Mouse (Mus musculus) ES-E14 (cell line): Measurements from ENCODE around the gene Efna5. TPM values are rescaled to one million over a fixed set of nuclear protein-coding genes. Genes with fewer than 3 reads are reported as not detected.

ENCODE experiments used
- DNase-seq: peaks from one replicate; pipeline ENCODE4 v3.0.0-alpha.2; 2013; ENCODE audit warnings: low read depth, low spot score
- H3K27ac ChIP-seq: 2 replicates; pipeline ENCODE4 v1.5.1; 2012; ENCODE audit warnings: low read depth, mild to moderate bottlenecking, low read length, moderate library complexity, mixed read lengths; ENCODE audit not compliant: poor library complexity, insufficient read depth, severe bottlenecking
- H3K36me3 ChIP-seq: 2 replicates; pipeline ENCODE4 v1.6.1; 2012; ENCODE audit warnings: mild to moderate bottlenecking, low read length, moderate library complexity, mixed read lengths; ENCODE audit not compliant: control insufficient read depth, poor library complexity, insufficient read depth, severe bottlenecking
- H3K4me1 ChIP-seq, 2 experiments: fragments of 150-350 bp in 1 of 2; sonication (generic) in 1 of 2; 2 replicates each; pipeline ENCODE4 v1.6.1; 2012; ENCODE audit warnings: low read length in 2 of 2, mild to moderate bottlenecking in 1 of 2, mixed read lengths in 1 of 2; ENCODE audit not compliant: control insufficient read depth in 2 of 2, insufficient read depth in 2 of 2, poor library complexity in 1 of 2
- H3K4me3 ChIP-seq, 2 experiments: fragments of 150-350 bp in 1 of 2; sonication (generic) in 1 of 2; 2 replicates each; pipeline ENCODE4 v1.5.1; 2012; ENCODE audit warnings: low read length in 2 of 2, low read depth in 1 of 2, mild to moderate bottlenecking in 1 of 2, mixed read lengths in 1 of 2; ENCODE audit not compliant: insufficient read depth in 1 of 2, poor library complexity in 1 of 2, severe bottlenecking in 1 of 2
- H3K9ac ChIP-seq: 2 replicates; pipeline ENCODE4 v1.6.1; 2012; ENCODE audit warnings: low read depth, mild to moderate bottlenecking, low read length, mixed read lengths; ENCODE audit not compliant: poor library complexity, insufficient read depth, severe bottlenecking
- H3K9me3 ChIP-seq: fragments of 150-350 bp; sonication (generic); 2 replicates; pipeline ENCODE4 v1.6.1; 2012; ENCODE audit warnings: low read depth, mild to moderate bottlenecking, low read length; ENCODE audit not compliant: control insufficient read depth, insufficient read depth
- CHD2 ChIP-seq: IDR thresholded peaks from 2 replicates; pipeline ENCODE4 v1.6.1; 2014; ENCODE audit warnings: mild to moderate bottlenecking, low read depth, low read length, inconsistent platforms
- HCFC1 ChIP-seq: IDR thresholded peaks from 2 replicates; pipeline ENCODE4 v1.6.1; 2012; ENCODE audit warnings: low read length, inconsistent platforms, borderline replicate concordance; ENCODE audit not compliant: insufficient read depth
- MAFK ChIP-seq: IDR thresholded peaks from 2 replicates; pipeline ENCODE4 v1.6.1; 2014; ENCODE audit warnings: mild to moderate bottlenecking, low read depth, low read length, inconsistent platforms; ENCODE audit not compliant: insufficient read depth
- ZC3H11A ChIP-seq: IDR thresholded peaks from 2 replicates; pipeline ENCODE4 v1.6.1; 2012; ENCODE audit warnings: low read depth, mild to moderate bottlenecking, inconsistent platforms, low read length, borderline replicate concordance
- ZNF384 ChIP-seq: IDR thresholded peaks from 2 replicates; pipeline ENCODE4 v1.6.1; 2012; ENCODE audit warnings: low read depth, low read length, inconsistent platforms
- in situ Hi-C, 2 experiments: fragments of 600-800 bp; cut with MboI; formaldehyde crosslinking; loops; one replicate each; pipeline ENCODE4 v1.15.1; 2025; ENCODE audit warnings: low sequenced_read_pairs in 2 of 2, inconsistent platforms in 1 of 2; ENCODE audit not compliant: unreplicated experiment in 2 of 2
- total RNA-seq: library from RNA; depleted of rRNA; stranded (reverse); fragments of 300-350 nt; gene quantifications from 2 replicates; pipeline ENCODE4 v1.2.3, GENCODE M21; 2012

The Efna5 gene
- total RNA-seq, 1 experiment = 3.8 TPM

DNA sequence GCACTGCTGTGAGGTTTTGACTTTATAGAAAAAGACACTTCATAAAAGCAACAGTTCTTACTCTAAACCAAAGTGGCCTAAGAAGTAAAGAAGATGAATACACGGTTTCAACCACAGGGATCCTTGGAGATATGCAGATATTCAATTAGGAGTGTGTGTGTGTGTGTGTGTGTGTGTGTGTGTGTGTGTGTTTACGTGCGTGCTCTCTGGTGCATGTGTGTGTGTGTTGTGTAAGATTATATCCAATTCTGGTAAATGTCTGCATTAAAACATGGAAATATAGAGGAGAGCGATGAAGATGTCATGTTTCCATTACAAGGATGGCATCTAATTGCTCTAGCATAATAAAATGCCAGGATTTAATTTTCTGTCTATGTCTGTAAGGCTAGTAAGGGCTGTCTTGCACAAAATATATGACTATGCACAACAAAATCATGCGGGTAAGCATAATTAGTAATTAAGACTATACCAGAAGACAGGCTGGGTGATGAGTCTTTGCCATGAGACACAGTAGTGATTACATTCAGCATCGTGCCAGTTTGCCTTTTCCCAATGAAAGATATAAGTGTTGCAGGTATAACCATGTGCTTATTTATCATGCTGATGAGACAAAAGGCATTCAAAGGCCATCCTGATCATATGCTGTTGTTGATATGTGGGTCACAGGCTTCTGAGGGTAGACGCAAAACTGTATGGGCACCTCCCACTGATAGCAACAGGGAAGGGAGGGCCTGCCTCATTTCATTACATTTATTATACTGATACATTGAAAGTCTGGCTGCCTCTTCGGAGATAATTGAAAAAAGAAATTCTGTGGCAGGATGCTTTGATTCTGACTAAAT is 256.1 kb downstream of the Efna5 start:
- H3K9ac ChIP-seq = no peak overlapping the region
- H3K36me3 ChIP-seq = no peaks in the 10 kb centered on the region
- TF ChIP-seq CHD2 (no peak), ZC3H11A (no peak), ZNF384 (no peak), HCFC1 (no peak), MAFK (no peak)
- no peak overlapping the region for H3K4me3 ChIP-seq
- H3K4me1 ChIP-seq = no peaks in the 10 kb centered on the region
- no peaks in the 10 kb centered on the region for H3K9me3 ChIP-seq
- no peak overlapping the region for H3K27ac ChIP-seq
- in situ Hi-C loops = no loop called here
- DNase-seq = no peak

DNA sequence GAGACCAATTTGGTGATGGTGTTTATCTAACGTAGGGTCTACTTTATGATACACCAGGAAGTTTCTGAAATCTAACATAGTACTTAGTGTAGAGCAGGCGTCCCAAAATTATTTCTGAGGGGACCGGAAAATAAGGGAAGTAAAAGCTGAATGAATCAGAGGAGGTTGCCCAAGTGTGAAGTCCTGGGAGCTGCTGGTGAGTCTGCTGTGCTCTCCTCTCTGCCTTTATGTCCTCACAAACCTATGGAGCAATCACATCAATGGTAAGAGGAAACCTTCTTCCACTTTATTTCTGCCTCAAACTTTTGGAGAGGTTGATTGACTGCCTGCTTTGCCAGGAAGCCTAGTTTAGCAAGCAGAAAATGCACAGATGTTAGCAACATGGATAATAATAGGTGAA is 257.9 kb downstream of the Efna5 start:
- no peak overlapping the region for H3K27ac ChIP-seq
- no peak for TF ChIP-seq HCFC1
- TF ChIP-seq ZNF384 = no peak
- TF ChIP-seq ZC3H11A = no peak
- no peak for TF ChIP-seq CHD2
- no peak for TF ChIP-seq MAFK
- no peak overlapping the region for H3K9ac ChIP-seq
- no peak for DNase-seq
- no peaks in the 10 kb centered on the region for H3K9me3 ChIP-seq
- H3K4me1 ChIP-seq = no peaks in the 10 kb centered on the region
- no peaks in the 10 kb centered on the region for H3K36me3 ChIP-seq
- no peak overlapping the region for H3K4me3 ChIP-seq
- in situ Hi-C loops = no loop called here

DNA sequence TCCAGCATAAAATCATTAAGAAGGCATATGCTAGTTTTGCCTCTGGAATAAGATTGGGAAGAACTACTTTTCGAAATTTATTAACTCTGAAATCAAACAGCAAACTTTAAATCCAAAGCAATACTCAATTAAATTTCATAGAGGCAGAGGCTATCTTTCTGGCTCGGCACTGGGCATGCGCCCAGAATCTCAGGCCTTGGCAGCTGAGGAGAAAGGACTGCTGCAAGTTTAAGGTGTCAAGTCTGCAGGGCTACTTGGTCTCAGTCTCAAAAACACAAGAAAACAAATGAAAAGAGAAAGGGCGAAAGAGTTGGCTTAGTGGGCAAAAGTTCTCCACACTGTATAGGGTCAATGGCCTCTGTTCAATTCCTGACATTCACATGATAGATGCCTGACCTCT is 258.6 kb downstream of the Efna5 start:
- no peaks in the 10 kb centered on the region for H3K9me3 ChIP-seq
- H3K9ac ChIP-seq = no peak overlapping the region
- no peaks in the 10 kb centered on the region for H3K4me1 ChIP-seq
- H3K27ac ChIP-seq = no peak overlapping the region
- TF ChIP-seq MAFK (no peak), ZC3H11A (no peak)
- no peak overlapping the region for H3K4me3 ChIP-seq
- no peaks in the 10 kb centered on the region for H3K36me3 ChIP-seq
- DNase-seq = no peak
- in situ Hi-C loops = no loop called here

DNA sequence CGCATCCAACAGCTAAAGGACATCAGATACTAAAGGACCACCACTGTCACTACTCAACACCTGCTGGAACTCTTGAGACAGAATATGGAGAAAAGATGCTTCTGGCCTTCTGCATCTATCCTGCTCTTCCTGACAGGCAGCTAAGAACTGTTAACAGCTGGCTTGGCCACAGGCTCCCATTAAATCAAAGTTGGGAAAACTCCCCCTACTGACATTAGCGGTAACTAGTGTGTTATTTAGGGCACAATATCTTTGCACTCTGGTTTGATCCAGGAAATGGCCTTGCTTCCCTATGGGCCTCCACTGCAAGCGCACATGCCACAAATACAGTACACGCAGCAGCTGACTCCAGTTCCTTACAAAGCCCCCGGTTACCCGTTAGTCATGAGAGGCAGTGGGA is 266.0 kb downstream of the Efna5 start:
- DNase-seq = no peak
- no peak overlapping the region for H3K27ac ChIP-seq
- in situ Hi-C loops = no loop called here

DNA sequence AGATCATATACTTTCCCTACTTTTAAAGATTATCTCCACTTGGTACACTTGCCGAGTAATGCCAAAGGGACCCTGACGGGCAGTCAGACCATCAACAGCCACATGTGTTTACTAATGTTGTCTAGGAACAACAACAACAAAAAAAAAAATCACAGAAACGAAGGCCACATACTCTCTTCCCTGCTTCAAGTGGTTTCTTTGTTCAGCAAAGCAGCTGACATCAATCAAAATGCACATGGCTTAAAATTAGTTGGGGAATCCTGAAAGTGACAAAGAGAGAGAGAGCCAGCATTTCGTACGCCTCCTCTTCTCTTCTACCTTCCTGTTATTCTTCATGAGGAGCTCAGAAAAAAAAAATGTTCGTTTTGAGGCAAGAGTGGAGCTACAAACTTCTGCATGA is 266.4 kb downstream of the Efna5 start:
- in situ Hi-C loops = no loop called here
- DNase-seq = no peak
- H3K27ac ChIP-seq = no peak overlapping the region
- no peaks in the 10 kb centered on the region for H3K36me3 ChIP-seq
- no peaks in the 10 kb centered on the region for H3K4me1 ChIP-seq
- no peaks in the 10 kb centered on the region for H3K9me3 ChIP-seq
- H3K9ac ChIP-seq = no peak overlapping the region
- TF ChIP-seq CHD2 (no peak), ZNF384 (no peak), ZC3H11A (no peak), MAFK (no peak)
- H3K4me3 ChIP-seq = no peak overlapping the region

More for the DNA sequence above, 266.0 kb downstream of the Efna5 start:
- no peak overlapping the region for H3K9ac ChIP-seq
- H3K36me3 ChIP-seq = no peaks in the 10 kb centered on the region
- H3K4me1 ChIP-seq = no peaks in the 10 kb centered on the region
- no peak for TF ChIP-seq CHD2
- no peak for TF ChIP-seq ZC3H11A
- TF ChIP-seq HCFC1 = no peak
- H3K4me3 ChIP-seq = no peak overlapping the region
- no peaks in the 10 kb centered on the region for H3K9me3 ChIP-seq
